Mouse (Mus musculus) limb, embryonic 11.5 days (tissue): Measurements from ENCODE around the gene Fbxo40. TPM values are rescaled to one million over a fixed set of nuclear protein-coding genes. Genes with fewer than 3 reads are reported as not detected.

Source experiments
- ATAC-seq: fragments of 200-750 bp; cut with Nextera tagmentation; 2 replicates; pipeline ENCODE4 v1.8.0; 2017; ENCODE audit warnings: low read depth; ENCODE audit not compliant: insufficient number of reproducible peaks, low FRiP score, low TSS enrichment
- DNase-seq: peaks from one replicate; pipeline ENCODE4 v3.0.0-alpha.2; 2015; ENCODE audit warnings: low spot score
- H3K27ac ChIP-seq: fragments of 300-500 bp; sonication (generic); replicated peaks from 2 replicates; pipeline ENCODE4 v1.5.1; 2014; ENCODE audit warnings: low read depth, mild to moderate bottlenecking, low read length
- H3K27me3 ChIP-seq: fragments of 300-500 bp; sonication (generic); 2 replicates; pipeline ENCODE4 v1.6.1; 2014; ENCODE audit warnings: mild to moderate bottlenecking, low read length, mixed read lengths; ENCODE audit not compliant: control insufficient read depth, insufficient read depth
- H3K36me3 ChIP-seq: fragments of 300-500 bp; sonication (generic); 2 replicates; pipeline ENCODE4 v1.6.1; 2014; ENCODE audit warnings: mild to moderate bottlenecking, low read length, moderate library complexity, mixed read lengths; ENCODE audit not compliant: control insufficient read depth, insufficient read depth
- H3K4me1 ChIP-seq: fragments of 300-500 bp; sonication (generic); 2 replicates; pipeline ENCODE4 v1.6.1; 2014; ENCODE audit warnings: low read length, mixed read lengths; ENCODE audit not compliant: control insufficient read depth, insufficient read depth
- H3K4me2 ChIP-seq: fragments of 300-500 bp; sonication (generic); 2 replicates; pipeline ENCODE4 v1.6.1; 2014; ENCODE audit warnings: low read depth, mild to moderate bottlenecking, moderate library complexity; ENCODE audit not compliant: severe bottlenecking
- H3K4me3 ChIP-seq: fragments of 300-500 bp; sonication (generic); 2 replicates; pipeline ENCODE4 v1.5.1; 2014; ENCODE audit warnings: low read depth, low read length
- H3K9ac ChIP-seq: fragments of 300-500 bp; sonication (generic); 2 replicates; pipeline ENCODE4 v1.6.1; 2014; ENCODE audit warnings: mild to moderate bottlenecking, low read length
- H3K9me3 ChIP-seq: fragments of 300-500 bp; sonication (generic); 2 replicates; pipeline ENCODE4 v1.6.1; 2016; ENCODE audit warnings: low read length; ENCODE audit not compliant: control insufficient read depth
- WGBS: fragments of 180-500 bp; shearing (Covaris S2); extraction: QIAGEN DNeasy Blood & Tissue Kit; methylation state at CpG from one replicate; pipeline ENCODE4 v1.1.7; 2014; 5-methylcytosine and 5-hydroxymethylcytosine counted together
- polyA plus RNA-seq: library from polyadenylated mRNA; unstranded; fragments of >200 nt; fragmentation: Nextera tagmentation; extraction: Ambion mirVana; gene quantifications from 2 replicates; pipeline ENCODE4 v1.2.1, GENCODE M21; 2014

Gene Fbxo40
- polyA plus RNA-seq, 1 experiment from 2014 or later = 0.05 TPM

DNA sequence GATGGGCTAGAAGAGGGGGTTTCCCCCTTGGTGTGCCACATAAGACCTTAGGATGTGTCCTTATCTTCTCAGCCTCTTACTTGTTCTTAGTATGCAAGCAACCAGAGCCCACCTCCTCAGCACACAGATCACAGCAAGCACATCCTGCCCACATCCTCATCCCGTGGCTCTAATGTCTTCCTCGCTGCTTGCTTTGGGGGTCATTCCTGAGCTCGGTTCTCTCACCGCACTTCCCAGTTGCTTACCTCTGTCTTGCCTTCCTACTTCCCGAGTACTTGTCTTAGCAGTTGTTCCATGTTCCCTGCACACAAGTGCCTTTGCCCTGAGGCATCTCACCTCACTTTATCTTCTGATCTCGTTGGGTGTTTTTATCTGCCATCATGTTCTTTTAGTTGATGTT is 68.3 kb downstream of the Fbxo40 start:
- DNase-seq (no peak), ATAC-seq (no peak)
- Histone ChIP-seq H3K4me1 (no peaks in the 10 kb centered on the region), H3K9ac (no peak overlapping the region), H3K36me3 (peaks cover 2% of the 10 kb centered on the region; the same call in 1 of the 2 replicates), H3K9me3 (no peaks in the 10 kb centered on the region), H3K4me3 (no peak overlapping the region), H3K4me2 (no peak overlapping the region), H3K27me3 (no peaks in the 10 kb centered on the region), H3K27ac (no peak overlapping the region)
- WGBS = 84% methylated on average over 6 of the region's 6 CpGs

GRCm38 (mm10) chr16:36921067-36921613 is 69.1 kb downstream of the Fbxo40 start:
- no peaks in the 10 kb centered on the region for H3K4me1 ChIP-seq
- H3K9me3 ChIP-seq = no peaks in the 10 kb centered on the region
- no peak overlapping the region for H3K4me2 ChIP-seq
- H3K27me3 ChIP-seq = no peaks in the 10 kb centered on the region
- H3K4me3 ChIP-seq = no peak overlapping the region
- no peak overlapping the region for H3K9ac ChIP-seq
- H3K27ac ChIP-seq = no peak overlapping the region
- ATAC-seq (no peak), DNase-seq (no peak)
- 95% methylated on average over 8 of the region's 8 CpGs for WGBS
- H3K36me3 ChIP-seq = peaks cover 2% of the 10 kb centered on the region; the same call in 1 of the 2 replicates

DNA sequence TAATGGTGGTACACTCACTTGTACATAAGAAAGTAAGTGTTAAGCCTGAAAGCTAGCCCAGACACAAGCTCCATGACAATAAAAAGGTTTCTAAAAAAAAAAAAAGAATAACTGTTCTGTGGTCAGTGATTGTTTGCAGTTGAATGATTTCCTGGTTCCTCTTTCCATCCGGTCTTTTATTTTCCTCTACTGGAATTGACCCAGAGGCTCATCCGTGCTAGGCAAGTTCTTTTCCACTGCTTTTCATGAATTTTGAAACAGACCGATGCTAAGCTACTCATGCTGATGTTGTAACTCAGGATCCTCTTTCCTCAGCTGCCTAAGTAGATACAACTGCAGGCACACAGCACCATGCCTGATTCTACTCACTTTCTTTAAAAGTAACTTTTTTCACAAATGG is 69.9 kb downstream of the Fbxo40 start:
- WGBS = 86% methylated on average over 3 of the region's 3 CpGs
- ATAC-seq = no peak
- peaks cover 2% of the 10 kb centered on the region; the same call in 1 of the 2 replicates for H3K36me3 ChIP-seq

GRCm38 (mm10) chr16:36918505-36918904 is 71.8 kb downstream of the Fbxo40 start:
- Histone ChIP-seq H3K4me1 (no peaks in the 10 kb centered on the region), H3K36me3 (peaks cover 2% of the 10 kb centered on the region; the same call in 1 of the 2 replicates), H3K9me3 (no peaks in the 10 kb centered on the region), H3K27ac (no peak overlapping the region), H3K9ac (no peak overlapping the region), H3K4me2 (no peak overlapping the region), H3K27me3 (no peaks in the 10 kb centered on the region), H3K4me3 (no peak overlapping the region)
- ATAC-seq = no peak
- DNase-seq = no peak
- 97% methylated on average over 10 of the region's 10 CpGs for WGBS

More for the DNA sequence above, 69.9 kb downstream of the Fbxo40 start:
- H3K9ac ChIP-seq = no peak overlapping the region
- no peaks in the 10 kb centered on the region for H3K27me3 ChIP-seq
- no peak overlapping the region for H3K4me3 ChIP-seq
- no peak for DNase-seq
- no peaks in the 10 kb centered on the region for H3K9me3 ChIP-seq
- H3K4me1 ChIP-seq = no peaks in the 10 kb centered on the region
- H3K27ac ChIP-seq = no peak overlapping the region
- no peak overlapping the region for H3K4me2 ChIP-seq

DNA sequence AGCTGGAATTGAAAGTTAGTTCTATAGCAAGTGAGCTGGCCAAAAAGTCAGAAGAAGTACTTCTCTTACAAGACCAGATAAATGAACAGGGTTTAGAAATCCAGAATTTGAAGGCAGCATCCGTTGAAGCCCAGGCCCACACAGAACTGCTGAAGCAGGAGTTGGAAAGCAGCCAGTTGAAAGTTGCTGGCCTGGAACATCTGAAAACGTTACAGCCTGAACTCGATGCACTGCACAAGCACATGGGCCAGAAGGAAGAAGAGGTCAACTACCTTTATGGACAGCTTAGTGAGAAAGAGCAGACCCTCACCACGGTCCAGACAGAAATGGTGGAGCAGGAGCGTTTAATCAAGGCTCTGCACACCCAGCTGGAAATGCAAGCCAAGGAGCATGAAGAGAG is 76.1 kb downstream of the Fbxo40 start:
- 87% methylated on average over 5 of the region's 5 CpGs for WGBS
- H3K4me1 ChIP-seq = no peaks in the 10 kb centered on the region
- no peak overlapping the region for H3K9ac ChIP-seq
- H3K27ac ChIP-seq = no peak overlapping the region
- DNase-seq (no peak), ATAC-seq (no peak)
- no peak overlapping the region for H3K4me3 ChIP-seq
- peaks cover 4% of the 10 kb centered on the region for H3K36me3 ChIP-seq
- H3K4me2 ChIP-seq = no peak overlapping the region
- H3K27me3 ChIP-seq = no peaks in the 10 kb centered on the region
- no peaks in the 10 kb centered on the region for H3K9me3 ChIP-seq

Other genes starting within 250 kb of the Fbxo40 start
- 2.1 and 3.6 TPM in 2 replicates for gene Slc15a2, start 205.5 kb downstream of the Fbxo40 start, polyA plus RNA-seq
- 81.3 and 85.8 TPM in 2 replicates for gene Iqcb1, start 162.1 kb downstream of the Fbxo40 start, polyA plus RNA-seq
- 1.8 and 2.4 TPM in 2 replicates for gene Eaf2, start 115.5 kb downstream of the Fbxo40 start, polyA plus RNA-seq
- gene Golgb1, start 115.3 kb downstream of the Fbxo40 start, polyA plus RNA-seq = 77.3 and 86.6 TPM in 2 replicates
- gene Hcls1, start 55.5 kb downstream of the Fbxo40 start, polyA plus RNA-seq = 1.0 and 1.2 TPM in 2 replicates
- gene Polq, start 21.3 kb upstream of the Fbxo40 start, polyA plus RNA-seq = 12.8 and 13.7 TPM in 2 replicates